Mouse (Mus musculus): ENCODE results near the gene Rab44. TPM values are rescaled to one million over a fixed set of nuclear protein-coding genes. Genes with fewer than 3 reads are reported as not detected.

Rab44 gene
- polyA plus RNA-seq, 1 experiment = not detected

- no peak overlapping the region for H3K27ac ChIP-seq (ENCODE audit: insufficient read depth, low read length)
Observed at GRCm38 (mm10) chr17:29181751-29182150, 67.8 kb downstream of the Rab44 start.

DNA sequence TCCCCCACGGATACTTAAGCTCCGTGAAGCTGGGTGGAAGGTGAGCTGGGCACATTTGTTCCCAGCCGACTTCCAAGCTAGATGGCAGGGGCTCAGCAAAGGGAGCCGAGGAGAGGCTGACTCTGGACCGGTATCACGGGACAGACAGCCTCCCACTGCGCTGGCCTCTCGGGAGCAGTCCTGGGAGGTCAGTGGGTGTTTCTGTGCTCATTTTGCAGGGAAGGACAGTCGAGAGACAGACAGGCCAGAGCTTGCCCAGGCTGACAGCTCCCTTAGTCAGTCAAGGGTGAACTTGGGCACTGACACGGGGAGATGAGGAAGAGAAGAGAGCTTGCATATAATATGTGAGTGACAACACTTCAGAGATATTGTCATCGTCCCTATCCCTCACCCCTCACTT lies 69.2 kb downstream of the Rab44 start:
- Histone ChIP-seq H3K4me1 (ENCODE audit: control insufficient read depth, insufficient read depth, low read length) (peaks cover 16% of the 10 kb centered on the region), H3K9me3 (replicated peaks; ENCODE audit: control insufficient read depth, insufficient read depth, low read length, poor library complexity, severe bottlenecking) (no peaks in the 10 kb centered on the region), H3K27ac (ENCODE audit: insufficient read depth, low read length) (no peak overlapping the region), H3K27me3 (ENCODE audit: control insufficient read depth, insufficient read depth, low read length, poor library complexity, severe bottlenecking) (no peaks in the 10 kb centered on the region), H3K9ac (ENCODE audit: low read depth, poor library complexity, severe bottlenecking) (no peak overlapping the region), H3K36me3 (ENCODE audit: control insufficient read depth, insufficient read depth, low read length, poor library complexity, severe bottlenecking) (no peaks in the 10 kb centered on the region), H3K4me3 (ENCODE audit: low read depth, low read length) (no peak overlapping the region)
- TF ChIP-seq CTCF (IDR thresholded peaks at IDR 0.05; ENCODE audit: low read depth, low read length) (no peak), EP300 (IDR thresholded peaks at IDR 0.05; ENCODE audit: insufficient read depth, low read depth, low read length) (no peak)

More at GRCm38 (mm10) chr17:29181751-29182150, 67.8 kb downstream of the Rab44 start:
- Histone ChIP-seq H3K36me3 (ENCODE audit: control insufficient read depth, insufficient read depth, low read length, poor library complexity, severe bottlenecking) (no peaks in the 10 kb centered on the region), H3K4me3 (ENCODE audit: low read depth, low read length) (no peak overlapping the region), H3K4me1 (ENCODE audit: control insufficient read depth, insufficient read depth, low read length) (peaks cover 10% of the 10 kb centered on the region), H3K27me3 (ENCODE audit: control insufficient read depth, insufficient read depth, low read length, poor library complexity, severe bottlenecking) (no peaks in the 10 kb centered on the region), H3K9me3 (replicated peaks; ENCODE audit: control insufficient read depth, insufficient read depth, low read length, poor library complexity, severe bottlenecking) (no peaks in the 10 kb centered on the region), H3K9ac (ENCODE audit: low read depth, poor library complexity, severe bottlenecking) (no peak overlapping the region)
- TF ChIP-seq CTCF (IDR thresholded peaks at IDR 0.05; ENCODE audit: low read depth, low read length) = no peak
- TF ChIP-seq POLR2A (IDR thresholded peaks at IDR 0.05; ENCODE audit: insufficient read depth, low read length) = no peak
- TF ChIP-seq EP300 (IDR thresholded peaks at IDR 0.05; ENCODE audit: insufficient read depth, low read depth, low read length) = no peak

DNA sequence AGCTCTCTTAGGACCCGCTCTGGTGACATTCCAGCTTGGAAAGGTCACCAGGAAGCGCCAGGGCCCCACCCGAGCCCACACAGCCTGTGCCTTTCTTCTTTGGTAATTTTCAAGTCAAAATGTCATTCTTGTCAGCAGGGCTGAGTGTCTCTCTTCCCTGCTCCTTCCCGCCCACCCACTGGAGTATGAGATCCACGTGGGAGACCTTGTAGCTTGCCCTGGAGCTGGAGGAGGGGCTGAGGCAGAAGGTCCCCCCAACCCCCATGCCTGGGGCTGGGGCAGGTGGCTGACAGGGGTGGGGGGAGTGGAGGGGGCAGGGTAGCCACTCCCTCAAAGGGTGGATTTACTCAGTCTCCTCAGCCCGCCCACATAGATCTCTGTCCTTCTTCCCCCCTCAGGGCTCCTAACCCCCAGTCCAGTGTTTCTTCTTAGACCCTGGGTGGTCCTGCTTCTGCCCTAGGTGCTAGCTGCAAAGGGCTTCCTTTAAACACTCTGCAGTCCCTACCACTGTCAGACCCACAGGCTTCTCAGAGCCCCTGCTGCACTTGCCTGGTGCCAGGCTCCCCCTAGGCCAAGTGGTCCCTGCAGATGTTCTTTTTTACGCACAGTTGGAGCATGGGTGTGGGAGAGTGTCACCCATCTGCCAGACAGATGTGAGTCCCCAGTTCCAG lies 71.6 kb downstream of the Rab44 start:
- Histone ChIP-seq H3K9ac (ENCODE audit: low read depth, poor library complexity, severe bottlenecking) (no peak overlapping the region), H3K4me1 (ENCODE audit: control insufficient read depth, insufficient read depth, low read length) (peaks cover 19% of the 10 kb centered on the region), H3K27ac (ENCODE audit: insufficient read depth, low read length) (0 out of 2 replicates have a peak overlapping the region, but pooled peaks have one; percentile 12), H3K9me3 (replicated peaks; ENCODE audit: control insufficient read depth, insufficient read depth, low read length, poor library complexity, severe bottlenecking) (no peaks in the 10 kb centered on the region), H3K4me3 (ENCODE audit: low read depth, low read length) (no peak overlapping the region), H3K36me3 (ENCODE audit: control insufficient read depth, insufficient read depth, low read length, poor library complexity, severe bottlenecking) (no peaks in the 10 kb centered on the region), H3K27me3 (ENCODE audit: control insufficient read depth, insufficient read depth, low read length, poor library complexity, severe bottlenecking) (no peaks in the 10 kb centered on the region)
- no peak; the same call in none of the 2 replicates for TF ChIP-seq EP300 (IDR thresholded peaks at IDR 0.05; ENCODE audit: insufficient read depth, low read depth, low read length)
- no peak for TF ChIP-seq POLR2A (IDR thresholded peaks at IDR 0.05; ENCODE audit: insufficient read depth, low read length)
- no peak for TF ChIP-seq CTCF (IDR thresholded peaks at IDR 0.05; ENCODE audit: low read depth, low read length)

DNA sequence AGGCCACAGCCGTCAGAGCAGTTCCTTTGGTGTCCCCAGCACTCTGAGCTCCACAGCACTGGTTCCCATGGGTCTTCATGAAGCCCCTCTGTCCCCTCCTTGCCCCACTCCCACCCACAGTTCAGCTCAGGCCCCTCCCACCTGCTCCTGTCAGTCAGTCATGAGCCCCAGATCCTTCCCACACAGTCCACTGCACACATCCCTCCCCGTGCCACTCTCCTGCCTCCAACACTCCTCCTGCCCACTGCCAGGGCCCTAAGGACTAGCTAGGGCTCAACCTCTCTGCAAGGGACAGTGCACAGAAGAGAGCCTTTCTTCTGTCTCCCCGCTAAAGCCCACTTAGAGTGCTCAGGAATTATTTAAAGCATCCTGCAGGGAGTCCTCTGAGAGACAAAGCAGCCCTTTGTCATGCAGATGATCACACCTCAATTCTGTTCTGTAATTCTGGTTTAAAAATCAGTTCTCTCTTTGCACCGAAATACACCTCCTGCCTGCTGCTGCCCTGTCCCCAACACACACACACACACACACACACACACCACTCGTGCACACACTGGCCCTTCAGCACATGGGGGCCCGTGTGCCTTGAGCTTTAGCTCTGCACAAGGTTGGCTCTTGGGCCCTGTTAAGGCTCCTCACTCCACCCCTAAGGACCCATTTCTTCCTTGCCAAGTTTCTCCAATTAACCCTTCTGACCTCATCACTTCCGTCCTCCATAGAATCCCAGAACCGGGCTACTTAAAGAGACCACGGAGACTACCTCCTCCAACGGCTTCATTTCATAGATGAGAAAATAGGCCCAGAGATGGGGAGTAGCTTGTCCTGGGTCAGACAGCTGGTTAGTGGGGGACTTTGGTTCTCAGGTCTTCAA lies 73.3 kb downstream of the Rab44 start:
- no peaks in the 10 kb centered on the region for H3K27me3 ChIP-seq (ENCODE audit: control insufficient read depth, insufficient read depth, low read length, poor library complexity, severe bottlenecking)
- peaks cover 19% of the 10 kb centered on the region for H3K4me1 ChIP-seq (ENCODE audit: control insufficient read depth, insufficient read depth, low read length)
- H3K9ac ChIP-seq (ENCODE audit: low read depth, poor library complexity, severe bottlenecking) = no peak overlapping the region
- TF ChIP-seq CTCF (IDR thresholded peaks at IDR 0.05; ENCODE audit: low read depth, low read length) = no peak
- peak; percentile 34; the same call in 1 of the 2 replicates for TF ChIP-seq EP300 (IDR thresholded peaks at IDR 0.05; ENCODE audit: insufficient read depth, low read depth, low read length)
- TF ChIP-seq POLR2A (IDR thresholded peaks at IDR 0.05; ENCODE audit: insufficient read depth, low read length) = no peak
- no peaks in the 10 kb centered on the region for H3K9me3 ChIP-seq (replicated peaks; ENCODE audit: control insufficient read depth, insufficient read depth, low read length, poor library complexity, severe bottlenecking)
- no peaks in the 10 kb centered on the region for H3K36me3 ChIP-seq (ENCODE audit: control insufficient read depth, insufficient read depth, low read length, poor library complexity, severe bottlenecking)
- H3K4me3 ChIP-seq (ENCODE audit: low read depth, low read length) = no peak overlapping the region
- H3K27ac ChIP-seq (ENCODE audit: insufficient read depth, low read length) = no peak overlapping the region

GRCm38 (mm10) chr17:29188989-29189388 lies 75.0 kb downstream of the Rab44 start:
- H3K9ac ChIP-seq (ENCODE audit: low read depth, poor library complexity, severe bottlenecking) = no peak overlapping the region
- no peaks in the 10 kb centered on the region for H3K36me3 ChIP-seq (ENCODE audit: control insufficient read depth, insufficient read depth, low read length, poor library complexity, severe bottlenecking)
- no peaks in the 10 kb centered on the region for H3K27me3 ChIP-seq (ENCODE audit: control insufficient read depth, insufficient read depth, low read length, poor library complexity, severe bottlenecking)
- H3K4me3 ChIP-seq (ENCODE audit: low read depth, low read length) = peak overlapping the region; percentile 58
- H3K4me1 ChIP-seq (ENCODE audit: control insufficient read depth, insufficient read depth, low read length) = peaks cover 21% of the 10 kb centered on the region
- TF ChIP-seq CTCF (IDR thresholded peaks at IDR 0.05; ENCODE audit: low read depth, low read length) (no peak), POLR2A (IDR thresholded peaks at IDR 0.05; ENCODE audit: insufficient read depth, low read length) (peak; percentile 25)
- no peaks in the 10 kb centered on the region for H3K9me3 ChIP-seq (replicated peaks; ENCODE audit: control insufficient read depth, insufficient read depth, low read length, poor library complexity, severe bottlenecking)
- H3K27ac ChIP-seq (ENCODE audit: insufficient read depth, low read length) = no peak overlapping the region

GRCm38 (mm10) chr17:29195579-29195978 lies 81.6 kb downstream of the Rab44 start:
- no peaks in the 10 kb centered on the region for H3K36me3 ChIP-seq (ENCODE audit: control insufficient read depth, insufficient read depth, low read length, poor library complexity, severe bottlenecking)
- peaks cover 6% of the 10 kb centered on the region for H3K4me1 ChIP-seq (ENCODE audit: control insufficient read depth, insufficient read depth, low read length)
- no peak overlapping the region for H3K9ac ChIP-seq (ENCODE audit: low read depth, poor library complexity, severe bottlenecking)
- H3K4me3 ChIP-seq (ENCODE audit: low read depth, low read length) = no peak overlapping the region
- no peaks in the 10 kb centered on the region for H3K9me3 ChIP-seq (replicated peaks; ENCODE audit: control insufficient read depth, insufficient read depth, low read length, poor library complexity, severe bottlenecking)
- TF ChIP-seq EP300 (IDR thresholded peaks at IDR 0.05; ENCODE audit: insufficient read depth, low read depth, low read length) = peak; percentile 46; the same call in 1 of the 2 replicates
- no peak for TF ChIP-seq CTCF (IDR thresholded peaks at IDR 0.05; ENCODE audit: low read depth, low read length)
- no peak overlapping the region for H3K27ac ChIP-seq (ENCODE audit: insufficient read depth, low read length)
- H3K27me3 ChIP-seq (ENCODE audit: control insufficient read depth, insufficient read depth, low read length, poor library complexity, severe bottlenecking) = no peaks in the 10 kb centered on the region

Other genes with a start within 250 kb of the Rab44 start
- gene 4930539E08Rik, start 198.8 kb upstream of the Rab44 start, polyA plus RNA-seq (2011; ENCODE audit: insufficient read depth, insufficient read length, low read depth, missing spikeins) = 1.5 and 3.0 TPM in 2 replicates
- gene Pxt1, start 170.3 kb upstream of the Rab44 start, polyA plus RNA-seq (2011; ENCODE audit: insufficient read depth, insufficient read length, low read depth, missing spikeins) = 0.67 and 2.4 TPM in 2 replicates
- 75.3 and 77.9 TPM in 2 replicates for gene Kctd20, start 162.2 kb upstream of the Rab44 start, polyA plus RNA-seq (2011; ENCODE audit: insufficient read depth, insufficient read length, low read depth, missing spikeins)
- gene Stk38, start 106.2 kb upstream of the Rab44 start, polyA plus RNA-seq (2011; ENCODE audit: insufficient read depth, insufficient read length, low read depth, missing spikeins) = 171 TPM in 2 replicates
- 541 and 557 TPM in 2 replicates for gene Srsf3, start 81.5 kb upstream of the Rab44 start, polyA plus RNA-seq (2011; ENCODE audit: insufficient read depth, insufficient read length, low read depth, missing spikeins)
- gene Cdkn1a, start 23.2 kb upstream of the Rab44 start, polyA plus RNA-seq (2011; ENCODE audit: insufficient read depth, insufficient read length, low read depth, missing spikeins) = 171 and 178 TPM in 2 replicates
- 1.8 and 4.4 TPM in 2 replicates for gene Cpne5, start 124.0 kb downstream of the Rab44 start, polyA plus RNA-seq (2011; ENCODE audit: insufficient read depth, insufficient read length, low read depth, missing spikeins)
- 92.7 and 101 TPM in 2 replicates for gene Ppil1, start 150.0 kb downstream of the Rab44 start, polyA plus RNA-seq (2011; ENCODE audit: insufficient read depth, insufficient read length, low read depth, missing spikeins)
- gene BC004004, start 154.6 kb downstream of the Rab44 start, polyA plus RNA-seq (2011; ENCODE audit: insufficient read depth, insufficient read length, low read depth, missing spikeins) = 39.5 and 54.0 TPM in 2 replicates
- gene Pi16, start 203.5 kb downstream of the Rab44 start, polyA plus RNA-seq (2011; ENCODE audit: insufficient read depth, insufficient read length, low read depth, missing spikeins) = 0.39 TPM in 1 of 2 replicates, not detected in the other
- 129 and 134 TPM in 2 replicates for gene Mtch1, start 233.8 kb downstream of the Rab44 start, polyA plus RNA-seq (2011; ENCODE audit: insufficient read depth, insufficient read length, low read depth, missing spikeins)
- gene Fgd2, start 246.8 kb downstream of the Rab44 start, polyA plus RNA-seq (2011; ENCODE audit: insufficient read depth, insufficient read length, low read depth, missing spikeins) = 4.6 and 5.1 TPM in 2 replicates

Measured in ES-Bruce4 (cell line).